Mouse (Mus musculus): ENCODE measurements around the gene Pla2g2c.

DNA sequence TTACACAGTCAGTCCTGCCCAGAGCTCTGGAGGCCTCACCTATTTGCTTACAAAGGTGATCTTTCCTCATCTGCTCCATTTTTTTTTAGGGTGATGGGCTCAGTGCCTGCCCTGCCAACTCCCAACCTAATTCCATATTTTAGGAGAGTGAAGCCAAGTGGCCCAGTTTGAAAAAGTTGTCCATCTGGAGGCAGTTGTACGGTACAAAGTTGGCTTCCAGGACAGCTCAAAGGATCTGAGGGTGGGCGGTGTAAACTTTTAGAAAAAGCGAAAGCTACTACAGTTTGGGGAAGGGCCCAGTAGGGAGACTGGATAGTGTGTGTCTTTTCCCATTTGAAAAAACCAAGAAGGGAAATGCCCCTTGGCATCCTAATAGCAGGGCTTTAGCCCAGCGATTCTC lies 10.3 kb downstream of the Pla2g2c start:
- TF ChIP-seq MAX (IDR thresholded peaks at IDR 0.05; ENCODE audit: low read depth) (no peak), POLR2A (IDR thresholded peaks at IDR 0.05; ENCODE audit: insufficient read length, low read depth) (no peak), POLR2AphosphoS2 (IDR thresholded peaks at IDR 0.05; ENCODE audit: insufficient read length, low read depth) (no peak), MYOD1 (IDR thresholded peaks at IDR 0.05; ENCODE audit: control insufficient read depth in 1 of 3, insufficient read length in 2 of 3, low read depth in 2 of 3) (no peak), MYOG (IDR thresholded peaks at IDR 0.05; ENCODE audit: control insufficient read depth in 1 of 3, insufficient read depth in 1 of 3, insufficient read length in 2 of 3, low read depth in 2 of 3) (no peak)
